Mouse (Mus musculus): Measurements from ENCODE around the gene Rfc3. TPM values are rescaled to one million over a fixed set of nuclear protein-coding genes. Genes with fewer than 3 reads are reported as not detected.

The Rfc3 gene
- polyA plus RNA-seq, 1 experiment from 2014 or later, result 63.9 TPM

Other genes starting within 250 kb of the Rfc3 start
- not detected in 2 replicates for gene Gm42906, start 223.1 kb downstream of the Rfc3 start, polyA plus RNA-seq (2015; fragmentation: Nextera tagmentation; extraction: Ambion mirVana)
- 0.05 TPM in 1 of 2 replicates, not detected in the other for gene Vmn2r18, start 45.2 kb downstream of the Rfc3 start, polyA plus RNA-seq (2015; fragmentation: Nextera tagmentation; extraction: Ambion mirVana)